Mouse (Mus musculus): Measurements from ENCODE around the gene Abhd16b. TPM values are rescaled to one million over a fixed set of nuclear protein-coding genes. Genes with fewer than 3 reads are reported as not detected.

Abhd16b gene
- total and polyA plus RNA-seq, 3 experiments: 0.08 TPM; not detected in 2

DNA sequence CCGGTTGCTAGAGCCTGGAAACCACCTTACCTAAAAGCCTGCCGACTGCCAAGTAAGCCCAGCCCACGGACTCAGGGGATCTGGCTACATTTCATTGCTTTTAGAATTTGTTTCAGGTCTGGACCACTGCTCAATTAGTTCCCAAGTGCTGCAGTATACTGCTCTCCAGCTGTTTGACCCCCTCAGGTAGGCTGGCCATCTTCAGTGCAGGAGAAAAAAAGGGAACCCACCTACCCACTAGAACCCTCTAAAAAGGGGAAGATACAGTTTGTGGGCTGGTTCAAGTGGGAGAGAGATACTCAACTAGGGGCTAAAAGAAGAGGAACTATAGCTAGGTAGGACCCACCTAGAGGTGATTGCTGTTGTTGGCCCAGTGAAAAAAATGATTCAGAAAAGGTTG is 800 bp upstream of the Abhd16b start:
- 0 out of 2 replicates have a peak overlapping the region, but pooled peaks have one; percentile 9 for H3K27ac ChIP-seq (ENCODE audit: control insufficient read depth, low read depth, low read length)
- peaks cover 2% of the 10 kb centered on the region for H3K79me2 ChIP-seq (ENCODE audit: control insufficient read depth, insufficient read depth, low read length, poor library complexity)
- peak; percentile 75 for DNase-seq (ENCODE audit: low read depth, low spot score)
- peak overlapping the region; percentile 30 to 72; a peak in 3 of 4 replicates for H3K4me3 ChIP-seq (ENCODE audit: control insufficient read depth in 1 of 2, insufficient read depth in 1 of 2, low read depth in 2 of 2, low read length in 2 of 2)
- TF ChIP-seq MAX (IDR thresholded peaks at IDR 0.05; ENCODE audit: low read length) (no peak), ELF1 (IDR thresholded peaks at IDR 0.05; ENCODE audit: low read depth, low read length) (no peak), POLR2AphosphoS5 (IDR thresholded peaks at IDR 0.05; ENCODE audit: borderline replicate concordance, low read depth, low read length) (no peak), MYB (IDR thresholded peaks at IDR 0.05; ENCODE audit: low read depth, low read length) (no peak), RCOR1 (IDR thresholded peaks at IDR 0.05; ENCODE audit: low read depth, low read length) (no peak), GABPA (IDR thresholded peaks at IDR 0.05; ENCODE audit: low read depth, low read length) (no peak), MYC (IDR thresholded peaks at IDR 0.05; ENCODE audit: low read depth, low read length) (no peak), ZNF384 (IDR thresholded peaks at IDR 0.05; ENCODE audit: low read depth, low read length) (peak; percentile 62), CHD2 (IDR thresholded peaks at IDR 0.05; ENCODE audit: low read length) (no peak), MAFK (IDR thresholded peaks at IDR 0.05; ENCODE audit: borderline replicate concordance, low read depth, low read length) (no peak), POLR2AphosphoS2 (IDR thresholded peaks at IDR 0.05; ENCODE audit: low read length) (no peak), ZKSCAN1 (IDR thresholded peaks at IDR 0.05; ENCODE audit: low read depth, low read length) (no peak), EP300 (IDR thresholded peaks at IDR 0.05; ENCODE audit: low read depth in 1 of 2, low read length in 2 of 2) (peak in 1 of 2 experiments; percentile 8; a peak in 2 of 4 replicates), ETS1 (IDR thresholded peaks at IDR 0.05; ENCODE audit: low read depth, low read length) (0 out of 2 replicates have a peak, but pooled peaks have one; percentile 16), GATA1 (IDR thresholded peaks at IDR 0.05; ENCODE audit: low read depth, low read length) (no peak), UBTF (IDR thresholded peaks at IDR 0.05; ENCODE audit: borderline replicate concordance, insufficient read depth, low read depth, low read length) (no peak), POLR2A (IDR thresholded peaks at IDR 0.05; ENCODE audit: control insufficient read depth in 1 of 2, insufficient read depth in 1 of 2, low read depth in 1 of 2, low read length in 2 of 2, poor library complexity in 1 of 2) (no peak), CHD1 (IDR thresholded peaks at IDR 0.05; ENCODE audit: low read depth, low read length) (no peak), MXI1 (IDR thresholded peaks at IDR 0.05; ENCODE audit: low read depth, low read length) (no peak; the same call in 1 of the 2 replicates), USF2 (IDR thresholded peaks at IDR 0.05; ENCODE audit: borderline replicate concordance in 1 of 2, insufficient read depth in 1 of 2, low read depth in 1 of 2, low read length in 2 of 2) (no peak), HCFC1 (IDR thresholded peaks at IDR 0.05; ENCODE audit: low read depth, low read length) (peak; percentile 25; the same call in 1 of the 2 replicates), ZC3H11A (IDR thresholded peaks at IDR 0.05; ENCODE audit: low read depth, low read length) (no peak), KAT2A (conservative IDR thresholded peaks at IDR 0.05; ENCODE audit: low read depth, low read length) (no peak), NELFE (IDR thresholded peaks at IDR 0.05; ENCODE audit: low read depth, low read length) (no peak), USF1 (IDR thresholded peaks at IDR 0.05; ENCODE audit: low read depth, low read length) (no peak), RAD21 (IDR thresholded peaks at IDR 0.05; ENCODE audit: low read depth, low read length) (no peak), TBP (IDR thresholded peaks at IDR 0.05; ENCODE audit: low read depth, low read length) (no peak), JUND (IDR thresholded peaks at IDR 0.05; ENCODE audit: low read depth, low read length) (no peak), TCF12 (IDR thresholded peaks at IDR 0.05; ENCODE audit: low read depth, low read length) (0 out of 2 replicates have a peak, but pooled peaks have one; percentile 12), SIN3A (IDR thresholded peaks at IDR 0.05; ENCODE audit: low read length) (no peak; the same call in 1 of the 2 replicates), MAZ (IDR thresholded peaks at IDR 0.05; ENCODE audit: low read depth, low read length) (no peak)
- H3K9ac ChIP-seq (ENCODE audit: control insufficient read depth, low read depth, low read length, poor library complexity, severe bottlenecking): peak overlapping the region; percentile 42; the same call in 1 of the 2 replicates
- H3K4me1 ChIP-seq (ENCODE audit: control insufficient read depth in 1 of 2, insufficient read depth in 2 of 2, low read length in 2 of 2): peaks cover 6 to 12% of the 10 kb centered on the region in 2 experiments; a peak in 3 of 4 replicates
- H3K9me3 ChIP-seq (replicated peaks; ENCODE audit: insufficient read depth, low read length): no peaks in the 10 kb centered on the region
- no peaks in the 10 kb centered on the region; a peak in 1 of 4 replicates for H3K36me3 ChIP-seq (ENCODE audit: control insufficient read depth in 1 of 2, insufficient read depth in 2 of 2, low read length in 2 of 2)
- H3K27me3 ChIP-seq (ENCODE audit: control insufficient read depth in 1 of 2, insufficient read depth in 2 of 2, low read length in 2 of 2): peaks cover 11 to 16% of the 10 kb centered on the region in 2 experiments

Measured in MEL (cell line).